Mouse (Mus musculus) granulocyte monocyte progenitor cell, adult 5-6 weeks (primary cell): ENCODE measurements around the gene Itga9. TPM values are rescaled to one million over a fixed set of nuclear protein-coding genes. Genes with fewer than 3 reads are reported as not detected.
"Not testable (repeated sequence)": the region's sequence is repeated elsewhere in the genome, so short reads cannot be mapped to it uniquely, and the experiment has no call there.

Experiments
- ATAC-seq: replicated peaks from 2 replicates; pipeline ENCODE4 v1.8.0; 2016; ENCODE audit warnings: mild to moderate bottlenecking, moderate TSS enrichment, inconsistent platforms; ENCODE audit not compliant: poor library complexity, severe bottlenecking
- total RNA-seq, 2 experiments: library from RNA; stranded (forward) in 1 of 2; stranded (reverse) in 1 of 2; fragments of 200-712, 200-1000 nt in 1 of 2; fragments of >200 nt in 1 of 2; fragmentation: Nextera tagmentation in 1 of 2; gene quantifications; 2 replicates each; pipeline ENCODE4 v1.2.3; 2014 to 2017

Itga9 gene
- total RNA-seq (2014; fragmentation: Nextera tagmentation) (0.19 TPM in 1 of 2 replicates, not detected in the other), total RNA-seq (2017) (0.13 and 0.26 TPM in 2 replicates)

GRCm38 (mm10) chr9:118606148-118606816 is at the start of gene Itga9:
Gene Itga9 (plus strand): TSS chr9:118606690.
- peak; percentile 68 for ATAC-seq

GRCm38 (mm10) chr9:118556951-118557780 is 49.3 kb upstream of the Itga9 start:
- ATAC-seq = no peak

GRCm38 (mm10) chr9:118563356-118563755 is 43.1 kb upstream of the Itga9 start:
- ATAC-seq = no peak

GRCm38 (mm10) chr9:118563866-118564265 is 42.6 kb upstream of the Itga9 start:
- no peak for ATAC-seq

- no peak for ATAC-seq
These were observed 41.8 kb upstream of the Itga9 start for GRCm38 (mm10) chr9:118564696-118565095.

GRCm38 (mm10) chr9:118569328-118569727 is 37.2 kb upstream of the Itga9 start:
- ATAC-seq = no peak

- no peak for ATAC-seq
These were observed 35.6 kb upstream of the Itga9 start for GRCm38 (mm10) chr9:118570865-118571264.

- ATAC-seq = no peak
These were observed 34.8 kb upstream of the Itga9 start for GRCm38 (mm10) chr9:118571701-118572100.

GRCm38 (mm10) chr9:118574911-118575310 is 31.6 kb upstream of the Itga9 start:
- no peak for ATAC-seq

GRCm38 (mm10) chr9:118580371-118580770 is 26.1 kb upstream of the Itga9 start:
- no peak for ATAC-seq

- ATAC-seq = peak; percentile 30
These were observed 23.7 kb upstream of the Itga9 start for GRCm38 (mm10) chr9:118582757-118583156.

GRCm38 (mm10) chr9:118584838-118585237 is 21.7 kb upstream of the Itga9 start:
- ATAC-seq = no peak

- no peak for ATAC-seq
These were observed 20.5 kb upstream of the Itga9 start for GRCm38 (mm10) chr9:118585998-118586397.

GRCm38 (mm10) chr9:118587115-118587514 is 19.4 kb upstream of the Itga9 start:
- ATAC-seq = no peak

- ATAC-seq = peak; percentile 45; the same call in 1 of the 2 replicates
These were observed 17.2 kb upstream of the Itga9 start for GRCm38 (mm10) chr9:118589249-118589648.

GRCm38 (mm10) chr9:118590230-118590629 is 16.3 kb upstream of the Itga9 start:
- no peak for ATAC-seq

GRCm38 (mm10) chr9:118591633-118592032 is 14.9 kb upstream of the Itga9 start:
- no peak for ATAC-seq

- peak; percentile 64 for ATAC-seq
These were observed 13.8 kb upstream of the Itga9 start for GRCm38 (mm10) chr9:118592585-118593249.

- no peak for ATAC-seq
These were observed 13.0 kb upstream of the Itga9 start for GRCm38 (mm10) chr9:118593443-118593842.

- ATAC-seq = no peak
These were observed 9.7 kb upstream of the Itga9 start for GRCm38 (mm10) chr9:118596767-118597166.

- not testable (repeated sequence) for ATAC-seq
These were observed 6.1 kb upstream of the Itga9 start for GRCm38 (mm10) chr9:118600393-118600792.
